Mouse (Mus musculus): ENCODE results near the gene Map7d1. TPM values are rescaled to one million over a fixed set of nuclear protein-coding genes. Genes with fewer than 3 reads are reported as not detected.

The Map7d1 gene
- 41.8 and 46.8 TPM in 2 replicates for polyA plus RNA-seq (2014; fragmentation: Nextera tagmentation; extraction: Ambion mirVana)

GRCm38 (mm10) chr4:126256131-126256791 lies at the start of gene Map7d1:
Gene Map7d1, minus strand, starts transcription at chr4:126256343.
- peak; percentile 77 for ATAC-seq (ENCODE audit: insufficient number of reproducible peaks, insufficient read depth, low FRiP score, low read depth)
- 0% methylated on average over 51 of the region's 59 CpGs for WGBS
- Histone ChIP-seq H3K9ac (ENCODE audit: low read length) (peak within 1 kb of the TSS; percentile 99), H3K4me1 (ENCODE audit: control insufficient read depth in 2 of 2, insufficient read depth in 2 of 2, low read length in 2 of 2) (peaks cover 56 to 77% of the 10 kb centered on the region in 2 experiments), H3K27me3 (ENCODE audit: control insufficient read depth, insufficient read depth, low read length) (no peaks in the 10 kb centered on the region), H3K9me3 (ENCODE audit: control insufficient read depth, low read length) (no peaks in the 10 kb centered on the region), H3K27ac (replicated peaks in 1 of 2; ENCODE audit: control insufficient read depth in 1 of 2, insufficient read depth in 1 of 2, low read depth in 2 of 2, low read length in 2 of 2) (peak within 1 kb of the TSS; percentile 97), H3K36me3 (ENCODE audit: control insufficient read depth, insufficient read depth, low read length) (0 out of 2 replicates have a peak, but pooled peaks cover 4% of the 10 kb centered on the region), H3K4me2 (ENCODE audit: low read length) (peak within 1 kb of the TSS; percentile 86), H3K4me3 (ENCODE audit: control insufficient read depth in 1 of 2, insufficient read depth in 1 of 2, low read depth in 1 of 2, low read length in 2 of 2) (peak within 1 kb of the TSS; percentile 69 to 99)

GRCm38 (mm10) chr4:126305428-126305827 lies 49.3 kb upstream of the Map7d1 start:
- WGBS, result 83% methylated on average over 1 of the region's 1 CpGs
- H3K27me3 ChIP-seq (ENCODE audit: control insufficient read depth, insufficient read depth, low read length), result peaks cover 38% of the 10 kb centered on the region
- H3K9ac ChIP-seq (ENCODE audit: low read length), result no peak overlapping the region
- no peak overlapping the region for H3K27ac ChIP-seq (replicated peaks in 1 of 2; ENCODE audit: control insufficient read depth in 1 of 2, insufficient read depth in 1 of 2, low read depth in 2 of 2, low read length in 2 of 2)
- peaks cover 5 to 21% of the 10 kb centered on the region in 2 experiments; a peak in 3 of 4 replicates for H3K4me1 ChIP-seq (ENCODE audit: control insufficient read depth in 2 of 2, insufficient read depth in 2 of 2, low read length in 2 of 2)
- H3K4me3 ChIP-seq (ENCODE audit: control insufficient read depth in 1 of 2, insufficient read depth in 1 of 2, low read depth in 1 of 2, low read length in 2 of 2), result no peak overlapping the region
- H3K36me3 ChIP-seq (ENCODE audit: control insufficient read depth, insufficient read depth, low read length), result no peaks in the 10 kb centered on the region
- peaks cover 5% of the 10 kb centered on the region; the same call in 1 of the 2 replicates for H3K9me3 ChIP-seq (ENCODE audit: control insufficient read depth, low read length)
- ATAC-seq (ENCODE audit: insufficient number of reproducible peaks, insufficient read depth, low FRiP score, low read depth), result no peak
- H3K4me2 ChIP-seq (ENCODE audit: low read length), result no peak overlapping the region

GRCm38 (mm10) chr4:126303877-126304276 lies 47.7 kb upstream of the Map7d1 start:
- Histone ChIP-seq H3K9me3 (ENCODE audit: control insufficient read depth, low read length) (peaks cover 5% of the 10 kb centered on the region; the same call in 1 of the 2 replicates), H3K4me1 (ENCODE audit: control insufficient read depth in 2 of 2, insufficient read depth in 2 of 2, low read length in 2 of 2) (peaks cover 5 to 15% of the 10 kb centered on the region in 2 experiments; a peak in 3 of 4 replicates), H3K36me3 (ENCODE audit: control insufficient read depth, insufficient read depth, low read length) (no peaks in the 10 kb centered on the region), H3K27me3 (ENCODE audit: control insufficient read depth, insufficient read depth, low read length) (peaks cover 43% of the 10 kb centered on the region), H3K4me3 (ENCODE audit: control insufficient read depth in 1 of 2, insufficient read depth in 1 of 2, low read depth in 1 of 2, low read length in 2 of 2) (no peak overlapping the region), H3K27ac (replicated peaks in 1 of 2; ENCODE audit: control insufficient read depth in 1 of 2, insufficient read depth in 1 of 2, low read depth in 2 of 2, low read length in 2 of 2) (no peak overlapping the region), H3K9ac (ENCODE audit: low read length) (no peak overlapping the region), H3K4me2 (ENCODE audit: low read length) (no peak overlapping the region)
- ATAC-seq (ENCODE audit: insufficient number of reproducible peaks, insufficient read depth, low FRiP score, low read depth), result no peak
- WGBS, result 53% methylated on average over 4 of the region's 4 CpGs

DNA sequence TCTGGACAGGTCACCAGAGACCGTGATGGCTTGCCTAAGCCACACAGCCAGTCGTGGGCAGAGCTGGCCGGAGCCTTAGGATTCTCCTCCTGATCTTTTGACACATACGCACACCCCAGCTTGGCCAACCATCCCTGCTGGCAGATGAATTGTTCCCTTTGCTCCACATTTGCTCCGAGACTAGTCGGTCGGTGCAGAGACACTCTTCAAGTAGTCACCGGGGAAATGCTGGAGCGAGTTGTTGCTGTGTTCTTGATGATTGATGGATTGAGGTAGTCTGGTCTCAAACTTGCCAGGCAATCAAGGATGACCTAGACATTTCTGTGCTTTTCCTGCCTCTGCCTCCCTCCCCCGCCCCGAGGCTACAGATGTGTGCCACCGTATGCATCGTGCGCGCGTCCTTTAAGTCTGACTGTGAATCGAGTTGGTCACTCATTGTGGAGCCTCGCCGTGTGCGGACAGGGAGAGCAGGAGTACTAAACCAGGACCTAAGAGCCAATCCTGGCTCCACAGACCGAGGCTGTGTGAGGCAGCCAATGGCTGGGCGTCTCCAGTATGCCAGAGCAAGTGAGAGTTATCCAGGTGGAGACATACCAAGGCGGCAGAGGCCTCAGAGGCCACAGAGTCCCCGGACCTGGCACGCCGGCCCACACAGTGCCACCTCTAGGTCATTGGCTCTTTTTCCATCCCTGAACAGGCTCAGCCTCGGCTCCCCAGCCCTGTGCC lies 45.6 kb upstream of the Map7d1 start:
- WGBS, result 6% methylated on average over 27 of the region's 27 CpGs
- ATAC-seq (ENCODE audit: insufficient number of reproducible peaks, insufficient read depth, low FRiP score, low read depth), result no peak
- Histone ChIP-seq H3K9ac (ENCODE audit: low read length) (peak overlapping the region; percentile 44; the same call in 1 of the 2 replicates), H3K27me3 (ENCODE audit: control insufficient read depth, insufficient read depth, low read length) (peaks cover 57% of the 10 kb centered on the region), H3K9me3 (ENCODE audit: control insufficient read depth, low read length) (peaks cover 5% of the 10 kb centered on the region; the same call in 1 of the 2 replicates), H3K4me1 (ENCODE audit: control insufficient read depth in 2 of 2, insufficient read depth in 2 of 2, low read length in 2 of 2) (peaks cover 10 to 22% of the 10 kb centered on the region in 2 experiments; a peak in 3 of 4 replicates), H3K4me3 (ENCODE audit: control insufficient read depth in 1 of 2, insufficient read depth in 1 of 2, low read depth in 1 of 2, low read length in 2 of 2) (peak overlapping the region; percentile 4 to 35; a peak in 3 of 4 replicates), H3K4me2 (ENCODE audit: low read length) (peak overlapping the region; percentile 66), H3K36me3 (ENCODE audit: control insufficient read depth, insufficient read depth, low read length) (no peaks in the 10 kb centered on the region), H3K27ac (replicated peaks in 1 of 2; ENCODE audit: control insufficient read depth in 1 of 2, insufficient read depth in 1 of 2, low read depth in 2 of 2, low read length in 2 of 2) (no peak overlapping the region)

- no peak for ATAC-seq (ENCODE audit: insufficient number of reproducible peaks, insufficient read depth, low FRiP score, low read depth)
Observed at GRCm38 (mm10) chr4:126300916-126301583, 44.9 kb upstream of the Map7d1 start.

DNA sequence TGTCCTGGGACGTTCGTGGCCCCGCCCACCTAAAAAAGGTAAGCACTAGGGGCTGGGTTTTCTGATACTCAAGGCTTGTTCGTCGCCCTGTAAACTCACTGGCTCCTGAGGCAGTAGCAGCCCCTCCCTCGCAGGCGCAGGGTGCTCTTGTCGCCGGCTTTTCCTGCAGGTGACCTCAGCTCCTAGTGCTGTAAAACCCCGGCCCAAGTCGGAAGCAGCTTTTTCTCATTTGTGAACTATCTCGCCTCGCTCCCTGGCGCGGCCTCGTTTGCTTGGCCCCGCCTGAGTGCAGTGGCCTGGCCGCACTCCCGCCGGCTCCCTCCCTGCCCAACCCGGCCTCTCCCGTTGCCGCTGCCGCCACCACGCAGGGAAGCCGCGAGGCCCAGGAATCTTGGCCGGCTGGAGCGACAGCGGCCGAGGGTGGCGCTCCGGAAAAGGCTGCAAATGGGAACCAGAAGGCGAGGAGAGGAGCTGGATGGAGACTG lies 40.5 kb upstream of the Map7d1 start:
- H3K4me3 ChIP-seq (ENCODE audit: control insufficient read depth in 1 of 2, insufficient read depth in 1 of 2, low read depth in 1 of 2, low read length in 2 of 2), result peak overlapping the region; percentile 29 to 32
- H3K36me3 ChIP-seq (ENCODE audit: control insufficient read depth, insufficient read depth, low read length), result no peaks in the 10 kb centered on the region
- no peak overlapping the region for H3K27ac ChIP-seq (replicated peaks in 1 of 2; ENCODE audit: control insufficient read depth in 1 of 2, insufficient read depth in 1 of 2, low read depth in 2 of 2, low read length in 2 of 2)
- WGBS, result 1% methylated on average over 34 of the region's 34 CpGs
- peak overlapping the region; percentile 63 for H3K9ac ChIP-seq (ENCODE audit: low read length)
- peaks cover 49% of the 10 kb centered on the region for H3K27me3 ChIP-seq (ENCODE audit: control insufficient read depth, insufficient read depth, low read length)
- H3K4me2 ChIP-seq (ENCODE audit: low read length), result peak overlapping the region; percentile 70
- ATAC-seq (ENCODE audit: insufficient number of reproducible peaks, insufficient read depth, low FRiP score, low read depth), result peak; percentile 29; the same call in 1 of the 2 replicates
- peaks cover 13 to 23% of the 10 kb centered on the region in 2 experiments; a peak in 3 of 4 replicates for H3K4me1 ChIP-seq (ENCODE audit: control insufficient read depth in 2 of 2, insufficient read depth in 2 of 2, low read length in 2 of 2)
- no peaks in the 10 kb centered on the region for H3K9me3 ChIP-seq (ENCODE audit: control insufficient read depth, low read length)

More at GRCm38 (mm10) chr4:126300916-126301583, 44.9 kb upstream of the Map7d1 start:
- Histone ChIP-seq H3K4me2 (ENCODE audit: low read length) (peak overlapping the region; percentile 66), H3K9ac (ENCODE audit: low read length) (peak overlapping the region; percentile 44; the same call in 1 of the 2 replicates), H3K4me1 (ENCODE audit: control insufficient read depth in 2 of 2, insufficient read depth in 2 of 2, low read length in 2 of 2) (peaks cover 13 to 28% of the 10 kb centered on the region in 2 experiments; a peak in 3 of 4 replicates), H3K4me3 (ENCODE audit: control insufficient read depth in 1 of 2, insufficient read depth in 1 of 2, low read depth in 1 of 2, low read length in 2 of 2) (peak overlapping the region; percentile 4 to 35; a peak in 3 of 4 replicates), H3K36me3 (ENCODE audit: control insufficient read depth, insufficient read depth, low read length) (no peaks in the 10 kb centered on the region), H3K9me3 (ENCODE audit: control insufficient read depth, low read length) (peaks cover 3% of the 10 kb centered on the region; the same call in 1 of the 2 replicates), H3K27ac (replicated peaks in 1 of 2; ENCODE audit: control insufficient read depth in 1 of 2, insufficient read depth in 1 of 2, low read depth in 2 of 2, low read length in 2 of 2) (no peak overlapping the region), H3K27me3 (ENCODE audit: control insufficient read depth, insufficient read depth, low read length) (peaks cover 57% of the 10 kb centered on the region)
- WGBS, result under 1% methylated on average over 44 of the region's 50 CpGs

GRCm38 (mm10) chr4:126295937-126296336 lies 39.8 kb upstream of the Map7d1 start:
- Histone ChIP-seq H3K4me3 (ENCODE audit: control insufficient read depth in 1 of 2, insufficient read depth in 1 of 2, low read depth in 1 of 2, low read length in 2 of 2) (no peak overlapping the region), H3K27ac (replicated peaks in 1 of 2; ENCODE audit: control insufficient read depth in 1 of 2, insufficient read depth in 1 of 2, low read depth in 2 of 2, low read length in 2 of 2) (no peak overlapping the region), H3K36me3 (ENCODE audit: control insufficient read depth, insufficient read depth, low read length) (no peaks in the 10 kb centered on the region), H3K27me3 (ENCODE audit: control insufficient read depth, insufficient read depth, low read length) (peaks cover 42% of the 10 kb centered on the region), H3K9me3 (ENCODE audit: control insufficient read depth, low read length) (no peaks in the 10 kb centered on the region), H3K4me1 (ENCODE audit: control insufficient read depth in 2 of 2, insufficient read depth in 2 of 2, low read length in 2 of 2) (peaks cover 12 to 16% of the 10 kb centered on the region in 2 experiments), H3K4me2 (ENCODE audit: low read length) (no peak overlapping the region), H3K9ac (ENCODE audit: low read length) (no peak overlapping the region)
- ATAC-seq (ENCODE audit: insufficient number of reproducible peaks, insufficient read depth, low FRiP score, low read depth), result no peak
- 41% methylated on average over 4 of the region's 4 CpGs for WGBS

Data from heart, embryonic 14.5 days (tissue).